Mouse (Mus musculus): ENCODE results near the gene Dync1li2.

GRCm38 (mm10) chr8:104448796-104449195, 5.9 kb upstream of the Dync1li2 start:
- TF ChIP-seq ZC3H11A (IDR thresholded peaks at IDR 0.05; ENCODE audit: low read depth, low read length), result no peak
- no peak for TF ChIP-seq CTCF (conservative IDR thresholded peaks at IDR 0.05 in 1 of 2, IDR thresholded peaks at IDR 0.05 in 1 of 2; ENCODE audit: low read depth in 2 of 2, low read length in 2 of 2)
- no peak for TF ChIP-seq ZNF384 (IDR thresholded peaks at IDR 0.05; ENCODE audit: low read depth, low read length)
- no peak for TF ChIP-seq EP300 (IDR thresholded peaks at IDR 0.05; ENCODE audit: low read length)

All from CH12.LX (cell line).